Mouse (Mus musculus) cerebellum, adult 9-10 months (tissue): ENCODE results near the gene Fmo1.
"Not testable (repeated sequence)": the region's sequence is repeated elsewhere in the genome, so short reads cannot be mapped to it uniquely, and the experiment has no call there.

Experiments
- DNase-seq: peaks from one replicate; pipeline ENCODE4 v3.0.0; 2022

The Fmo1 gene

DNA sequence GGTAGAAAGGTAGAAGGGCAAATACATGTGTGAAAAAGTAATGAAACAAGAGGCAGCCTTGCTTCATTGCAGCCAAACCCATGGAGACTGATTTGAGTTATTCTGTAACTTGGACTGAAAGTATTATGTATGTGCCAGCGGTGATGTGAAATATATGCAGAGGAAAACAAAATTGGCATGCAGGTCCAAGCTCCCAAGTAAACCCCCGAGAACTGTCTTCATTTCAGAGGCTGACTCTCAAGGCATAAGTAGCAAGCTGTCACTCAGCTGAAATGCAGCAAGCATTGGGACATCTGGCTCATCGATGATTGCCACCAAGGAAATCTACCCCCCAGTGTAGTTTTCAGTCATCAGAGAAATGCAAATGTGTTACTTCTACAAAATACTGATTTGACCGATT lies 81.2 kb downstream of the Fmo1 start:
- no peak for DNase-seq

DNA sequence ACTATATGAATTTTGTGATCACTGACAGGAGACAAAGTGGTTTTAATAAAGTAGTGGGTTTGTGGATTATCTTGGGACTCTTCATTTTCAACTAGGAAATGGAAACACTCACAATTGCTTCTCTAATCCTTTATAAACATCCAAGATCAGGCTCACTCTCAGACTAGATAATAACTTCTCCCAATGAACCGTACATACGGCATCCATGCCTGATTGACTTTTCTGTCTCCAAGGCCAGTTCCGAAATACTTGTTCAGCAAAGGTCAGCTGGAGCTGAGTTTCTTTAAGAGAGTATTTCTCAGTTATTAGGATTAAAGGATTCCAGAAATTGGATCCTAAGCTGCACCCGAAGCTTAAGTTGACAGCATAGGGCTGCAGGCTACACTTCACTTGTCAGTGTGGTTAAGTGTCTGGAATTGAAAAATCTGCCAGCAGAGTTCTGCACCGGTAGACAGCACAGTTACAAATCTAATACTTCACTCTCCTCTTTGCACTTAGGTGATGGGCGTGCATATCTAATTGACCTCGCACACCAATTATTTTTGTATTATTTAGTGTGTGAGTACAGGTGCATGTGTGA lies 82.7 kb downstream of the Fmo1 start:
- no peak for DNase-seq

DNA sequence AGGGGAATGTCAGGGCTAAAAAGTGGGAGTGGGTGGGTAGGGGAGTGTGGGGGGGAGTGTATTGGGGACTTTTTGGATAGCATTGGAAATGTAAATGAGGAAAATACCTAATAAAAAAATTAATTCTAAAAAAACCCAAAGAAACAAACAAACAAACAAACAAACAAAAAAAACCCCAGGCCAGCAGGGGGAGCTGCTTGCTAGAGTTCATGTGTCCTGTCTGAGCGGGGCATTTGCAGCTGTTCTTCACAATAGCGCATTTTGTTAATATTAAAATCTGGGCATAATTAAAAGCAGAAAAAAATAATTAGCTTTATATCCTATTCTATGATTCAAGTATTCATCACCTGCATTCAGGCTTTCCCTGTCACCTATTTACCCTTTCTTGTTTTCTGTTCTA lies 85.4 kb downstream of the Fmo1 start:
- DNase-seq, result not testable (repeated sequence)
